Mouse (Mus musculus): ENCODE data around the gene Osbpl7. TPM values are rescaled to one million over a fixed set of nuclear protein-coding genes. Genes with fewer than 3 reads are reported as not detected.

Gene Osbpl7
- polyA plus RNA-seq, 1 experiment: 1.8 TPM

DNA sequence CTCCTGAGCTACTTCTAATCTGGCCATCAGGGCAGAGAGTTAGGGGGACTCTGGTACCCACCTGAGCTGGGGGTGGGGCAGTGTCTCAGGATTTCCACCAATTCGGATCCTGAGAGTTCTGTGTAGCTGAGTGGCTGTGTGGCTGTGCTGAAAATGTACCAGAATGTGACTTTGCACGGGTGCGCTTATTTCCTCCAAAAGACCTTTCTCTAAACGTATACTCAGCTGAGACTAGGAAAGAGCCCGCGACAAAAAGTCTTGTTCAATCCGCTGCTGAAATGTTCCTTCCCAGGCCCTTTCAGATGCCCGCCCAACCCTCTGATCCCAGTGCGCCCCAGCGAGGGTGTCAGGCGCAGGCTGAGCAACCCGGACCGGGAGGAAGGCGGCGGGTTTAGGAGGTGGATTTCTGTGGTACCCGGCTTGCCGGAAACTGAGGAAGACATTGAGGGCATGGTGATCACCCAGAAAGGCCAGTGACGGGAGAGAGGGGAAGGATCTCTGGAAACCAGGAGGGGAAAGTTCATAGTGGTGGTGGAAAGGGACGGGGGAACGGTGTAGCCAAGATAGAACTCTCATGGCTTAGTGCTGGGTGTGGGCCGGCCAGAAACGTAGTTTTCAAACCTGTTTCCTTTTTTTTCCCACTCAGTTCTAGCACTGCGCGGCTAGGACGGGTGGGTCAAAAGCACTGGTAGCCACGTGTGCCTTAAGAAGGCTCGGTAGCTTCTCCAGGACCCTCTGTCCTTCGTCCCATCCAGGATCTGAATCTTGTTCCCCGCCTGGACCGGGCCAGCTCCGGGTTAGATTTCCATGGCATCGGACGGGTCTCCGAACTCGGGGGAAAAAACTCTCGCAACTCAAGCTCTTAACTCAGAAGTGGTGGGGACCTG is 32.5 kb upstream of the Osbpl7 start:
- Histone ChIP-seq H3ac (ENCODE audit: control insufficient read depth, insufficient read length, low read depth) (no peak overlapping the region), H3K4me3 (ENCODE audit: insufficient read depth, poor library complexity, severe bottlenecking) (peak overlapping the region; percentile 55), H3K36me3 (ENCODE audit: control insufficient read depth, insufficient read depth) (peaks cover 7% of the 10 kb centered on the region), H3K27me3 (ENCODE audit: control insufficient read depth, insufficient read depth, insufficient read length) (peaks cover 8% of the 10 kb centered on the region), H3K79me3 (ENCODE audit: low read depth) (peaks cover 9% of the 10 kb centered on the region), H3K79me2 (ENCODE audit: control insufficient read depth, insufficient read depth) (peaks cover 41% of the 10 kb centered on the region)
- no peak for TF ChIP-seq USF1 (IDR thresholded peaks at IDR 0.05; ENCODE audit: low read depth)

DNA sequence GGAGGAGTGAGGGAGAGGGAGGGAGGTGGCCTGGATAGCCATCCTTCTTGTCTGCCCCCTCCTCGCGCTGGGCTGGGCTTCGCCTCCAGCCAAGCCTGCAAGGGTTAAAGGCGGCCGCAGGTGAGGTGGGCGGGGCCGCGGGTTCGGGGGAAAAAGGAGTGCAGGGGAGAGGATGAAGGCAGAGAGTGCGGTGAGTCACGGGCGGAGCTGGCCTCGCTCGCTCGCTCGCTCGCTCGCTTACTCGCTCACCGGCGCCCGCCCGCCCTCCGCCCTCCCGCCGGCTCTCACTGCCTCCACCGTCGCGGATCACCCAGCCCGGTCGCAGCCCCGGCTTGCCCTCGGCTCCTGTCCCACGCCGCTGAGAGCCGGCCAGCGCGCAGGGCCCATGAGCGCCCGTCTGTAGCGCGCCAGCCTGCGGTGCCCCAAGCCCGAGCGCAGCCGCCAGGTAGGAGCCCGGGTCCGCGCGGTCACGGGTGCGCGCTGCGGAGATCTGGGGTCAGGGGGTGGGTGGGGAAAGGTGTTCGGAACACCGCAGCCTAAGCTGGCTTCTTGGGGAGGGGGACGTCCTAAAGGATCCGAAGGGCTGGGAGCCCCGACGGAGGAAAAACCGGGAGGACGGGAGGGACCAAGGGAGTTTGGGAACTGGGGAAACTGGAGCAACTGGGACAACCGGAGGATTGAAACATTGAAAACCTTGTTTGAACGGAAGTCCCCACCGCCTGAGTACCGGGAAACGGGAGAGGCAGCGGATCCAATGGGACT is 31.7 kb upstream of the Osbpl7 start:
- H3ac ChIP-seq (ENCODE audit: control insufficient read depth, insufficient read length, low read depth): peak overlapping the region; percentile 92
- H3K27me3 ChIP-seq (ENCODE audit: control insufficient read depth, insufficient read depth, insufficient read length): peaks cover 8% of the 10 kb centered on the region
- TF ChIP-seq MYOG (IDR thresholded peaks at IDR 0.05; ENCODE audit: control insufficient read depth, extremely low read depth, insufficient read length): no peak
- TF ChIP-seq MYOD1 (IDR thresholded peaks at IDR 0.05; ENCODE audit: control insufficient read depth, insufficient read length, low read depth): no peak
- no peak for TF ChIP-seq USF1 (IDR thresholded peaks at IDR 0.05; ENCODE audit: low read depth)
- no peak for TF ChIP-seq MAX (IDR thresholded peaks at IDR 0.05)
- TF ChIP-seq FOSL1 (IDR thresholded peaks at IDR 0.05; ENCODE audit: insufficient read depth, low read length, poor library complexity, severe bottlenecking): no peak
- TF ChIP-seq CTCF (IDR thresholded peaks at IDR 0.05; ENCODE audit: control insufficient read depth, insufficient read depth, insufficient read length): no peak
- no peak for TF ChIP-seq CEBPB (IDR thresholded peaks at IDR 0.05; ENCODE audit: low read depth)

DNA sequence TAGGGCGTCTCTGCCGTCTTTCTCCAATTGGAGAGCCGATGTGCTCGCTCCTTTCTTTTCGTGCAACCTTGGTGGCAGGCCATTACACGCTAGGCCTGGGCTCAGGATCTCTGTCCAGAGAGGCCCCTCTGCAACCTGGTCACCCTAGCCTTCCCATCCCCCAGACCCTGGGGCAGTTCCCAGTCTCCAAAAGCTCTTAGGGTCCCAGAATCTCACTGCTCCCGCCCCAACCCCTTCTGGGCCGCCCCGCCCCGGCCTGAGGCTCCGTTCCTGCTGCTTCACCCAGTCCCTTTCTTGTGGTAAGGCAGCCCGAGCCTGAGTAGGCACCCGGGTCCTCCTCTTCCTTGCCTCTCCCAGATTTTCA is 31.1 kb upstream of the Osbpl7 start:
- H3K79me2 ChIP-seq (ENCODE audit: control insufficient read depth, insufficient read depth): peaks cover 51% of the 10 kb centered on the region
- TF ChIP-seq FOSL1 (IDR thresholded peaks at IDR 0.05; ENCODE audit: insufficient read depth, low read length, poor library complexity, severe bottlenecking) (no peak), MAX (IDR thresholded peaks at IDR 0.05) (no peak), MYOD1 (IDR thresholded peaks at IDR 0.05; ENCODE audit: control insufficient read depth, insufficient read length, low read depth) (no peak), CEBPB (IDR thresholded peaks at IDR 0.05; ENCODE audit: low read depth) (no peak), CTCF (IDR thresholded peaks at IDR 0.05; ENCODE audit: control insufficient read depth, insufficient read depth, insufficient read length) (no peak), USF1 (IDR thresholded peaks at IDR 0.05; ENCODE audit: low read depth) (no peak), MYOG (IDR thresholded peaks at IDR 0.05; ENCODE audit: control insufficient read depth, extremely low read depth, insufficient read length) (no peak)
- H3K36me3 ChIP-seq (ENCODE audit: control insufficient read depth, insufficient read depth): peaks cover 14% of the 10 kb centered on the region
- peaks cover 8% of the 10 kb centered on the region for H3K27me3 ChIP-seq (ENCODE audit: control insufficient read depth, insufficient read depth, insufficient read length)
- H3K4me3 ChIP-seq (ENCODE audit: insufficient read depth, poor library complexity, severe bottlenecking): peak overlapping the region; percentile 55
- peaks cover 17% of the 10 kb centered on the region for H3K79me3 ChIP-seq (ENCODE audit: low read depth)
- peak overlapping the region; percentile 92 for H3ac ChIP-seq (ENCODE audit: control insufficient read depth, insufficient read length, low read depth)

More for the DNA sequence above, 31.7 kb upstream of the Osbpl7 start:
- H3K4me3 ChIP-seq (ENCODE audit: insufficient read depth, poor library complexity, severe bottlenecking): peak overlapping the region; percentile 55
- H3K36me3 ChIP-seq (ENCODE audit: control insufficient read depth, insufficient read depth): peaks cover 9% of the 10 kb centered on the region
- peaks cover 15% of the 10 kb centered on the region for H3K79me3 ChIP-seq (ENCODE audit: low read depth)
- peaks cover 49% of the 10 kb centered on the region for H3K79me2 ChIP-seq (ENCODE audit: control insufficient read depth, insufficient read depth)

DNA sequence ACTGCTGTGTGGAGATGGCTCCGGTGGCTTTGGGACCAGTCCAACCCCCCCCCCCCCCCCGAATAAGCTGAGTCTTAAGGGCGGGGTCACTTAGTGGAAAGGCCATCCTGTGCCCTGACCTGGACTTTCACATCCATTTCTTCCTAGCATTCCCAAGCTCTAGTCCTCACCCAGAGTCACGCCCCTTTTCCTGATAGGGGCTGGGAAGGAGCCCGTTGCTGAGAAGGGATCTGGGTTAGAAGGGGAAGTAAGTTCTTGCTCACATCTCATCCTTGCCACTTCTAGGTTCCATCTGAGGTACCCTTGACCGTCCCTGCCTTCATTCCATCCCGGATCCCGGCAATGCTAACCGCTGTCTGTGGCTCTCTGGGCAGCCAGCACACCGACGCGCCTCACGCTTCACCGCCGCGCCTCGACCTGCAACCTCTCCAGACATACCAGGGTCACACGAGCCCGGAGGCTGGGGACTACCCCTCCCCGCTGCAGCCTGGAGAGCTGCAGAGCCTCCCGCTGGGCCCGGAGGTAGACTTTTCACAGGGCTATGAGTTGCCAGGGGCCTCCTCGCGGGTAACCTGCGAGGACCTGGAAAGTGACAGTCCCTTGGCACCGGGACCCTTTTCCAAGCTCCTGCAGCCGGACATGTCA is 29.2 kb upstream of the Osbpl7 start:
- TF ChIP-seq CEBPB (IDR thresholded peaks at IDR 0.05; ENCODE audit: low read depth) (no peak), FOSL1 (IDR thresholded peaks at IDR 0.05; ENCODE audit: insufficient read depth, low read length, poor library complexity, severe bottlenecking) (no peak), USF1 (IDR thresholded peaks at IDR 0.05; ENCODE audit: low read depth) (no peak), MYOD1 (IDR thresholded peaks at IDR 0.05; ENCODE audit: control insufficient read depth, insufficient read length, low read depth) (no peak)
- peaks cover 17% of the 10 kb centered on the region for H3K79me3 ChIP-seq (ENCODE audit: low read depth)
- H3K4me3 ChIP-seq (ENCODE audit: insufficient read depth, poor library complexity, severe bottlenecking): no peak overlapping the region
- H3K36me3 ChIP-seq (ENCODE audit: control insufficient read depth, insufficient read depth): peaks cover 14% of the 10 kb centered on the region
- peaks cover 51% of the 10 kb centered on the region for H3K79me2 ChIP-seq (ENCODE audit: control insufficient read depth, insufficient read depth)
- peak overlapping the region; percentile 32 for H3ac ChIP-seq (ENCODE audit: control insufficient read depth, insufficient read length, low read depth)
- peaks cover 8% of the 10 kb centered on the region for H3K27me3 ChIP-seq (ENCODE audit: control insufficient read depth, insufficient read depth, insufficient read length)

DNA sequence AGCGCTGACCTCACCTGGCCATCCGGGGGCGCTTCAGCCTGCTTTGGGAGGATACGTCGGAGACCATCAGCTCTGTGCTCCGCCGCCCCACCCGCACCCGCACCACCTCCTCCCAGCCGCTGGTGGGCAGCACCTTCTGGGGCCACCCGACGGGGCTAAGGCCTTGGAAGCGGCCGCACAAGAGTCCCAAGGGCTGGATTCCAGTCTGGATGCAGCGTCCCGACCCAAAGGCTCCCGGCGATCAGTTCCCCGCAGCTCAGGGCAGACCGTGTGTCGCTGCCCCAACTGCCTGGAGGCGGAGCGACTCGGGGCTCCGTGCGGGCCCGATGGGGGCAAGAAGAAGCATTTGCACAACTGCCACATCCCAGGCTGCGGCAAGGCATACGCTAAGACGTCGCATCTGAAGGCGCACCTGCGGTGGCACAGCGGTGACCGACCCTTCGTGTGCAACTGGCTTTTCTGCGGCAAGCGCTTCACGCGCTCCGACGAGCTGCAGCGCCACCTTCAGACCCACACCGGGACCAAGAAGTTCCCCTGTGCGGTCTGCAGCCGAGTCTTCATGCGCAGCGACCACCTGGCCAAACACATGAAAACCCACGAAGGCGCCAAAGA is 28.4 kb upstream of the Osbpl7 start:
- no peak overlapping the region for H3K4me3 ChIP-seq (ENCODE audit: insufficient read depth, poor library complexity, severe bottlenecking)
- H3K36me3 ChIP-seq (ENCODE audit: control insufficient read depth, insufficient read depth): peaks cover 14% of the 10 kb centered on the region
- H3K27me3 ChIP-seq (ENCODE audit: control insufficient read depth, insufficient read depth, insufficient read length): peaks cover 8% of the 10 kb centered on the region
- H3ac ChIP-seq (ENCODE audit: control insufficient read depth, insufficient read length, low read depth): peak overlapping the region; percentile 32
- peaks cover 51% of the 10 kb centered on the region for H3K79me2 ChIP-seq (ENCODE audit: control insufficient read depth, insufficient read depth)
- H3K79me3 ChIP-seq (ENCODE audit: low read depth): peaks cover 17% of the 10 kb centered on the region
- no peak for TF ChIP-seq MAX (IDR thresholded peaks at IDR 0.05)
- no peak for TF ChIP-seq MYOD1 (IDR thresholded peaks at IDR 0.05; ENCODE audit: control insufficient read depth, insufficient read length, low read depth)
- no peak for TF ChIP-seq USF1 (IDR thresholded peaks at IDR 0.05; ENCODE audit: low read depth)
- TF ChIP-seq CEBPB (IDR thresholded peaks at IDR 0.05; ENCODE audit: low read depth): no peak
- TF ChIP-seq CTCF (IDR thresholded peaks at IDR 0.05; ENCODE audit: control insufficient read depth, insufficient read depth, insufficient read length): peak; percentile 90
